Mouse (Mus musculus) megakaryocyte progenitor cell, adult 5-6 weeks (primary cell): Measurements from ENCODE around the gene Neurog3. TPM values are rescaled to one million over a fixed set of nuclear protein-coding genes. Genes with fewer than 3 reads are reported as not detected.

Experiments
- ATAC-seq: replicated peaks from 2 replicates; pipeline ENCODE4 v1.8.0; 2016; ENCODE audit warnings: mild to moderate bottlenecking, moderate TSS enrichment, inconsistent platforms; ENCODE audit not compliant: poor library complexity
- total RNA-seq, 2 experiments: library from RNA; stranded (forward) in 1 of 2; stranded (reverse) in 1 of 2; fragments of 157-497, 149-512 nt in 1 of 2; fragments of 200-1000 nt in 1 of 2; gene quantifications; 2 replicates each; pipeline versions ENCODE4 v1.2.3 to v1.2.4; 2015 to 2017

Gene Neurog3
- total RNA-seq (2015) (not detected in 2 replicates), total RNA-seq (2017) (not detected in 2 replicates)

GRCm38 (mm10) chr10:62132691-62133281, at the start of gene Neurog3:
TSS of gene Neurog3 (plus strand) at chr10:62133090.
- peak; percentile 55 for ATAC-seq

GRCm38 (mm10) chr10:62086044-62086443, 46.8 kb upstream of the Neurog3 start:
- no peak for ATAC-seq

GRCm38 (mm10) chr10:62086826-62087225, 46.1 kb upstream of the Neurog3 start:
- ATAC-seq, result no peak

GRCm38 (mm10) chr10:62088411-62088810, 44.5 kb upstream of the Neurog3 start:
- no peak for ATAC-seq

GRCm38 (mm10) chr10:62089071-62089470, 43.8 kb upstream of the Neurog3 start:
- no peak for ATAC-seq

GRCm38 (mm10) chr10:62089486-62089885, 43.4 kb upstream of the Neurog3 start:
- ATAC-seq, result no peak

- no peak for ATAC-seq
Observed at GRCm38 (mm10) chr10:62093903-62094302, 39.0 kb upstream of the Neurog3 start.

GRCm38 (mm10) chr10:62094401-62094800, 38.5 kb upstream of the Neurog3 start:
- ATAC-seq, result no peak

- ATAC-seq, result no peak
Observed at GRCm38 (mm10) chr10:62099749-62100403, 33.0 kb upstream of the Neurog3 start.

- peak; percentile 83 for ATAC-seq
Observed at GRCm38 (mm10) chr10:62101504-62102439, 31.1 kb upstream of the Neurog3 start.

- ATAC-seq, result peak; percentile 51; the same call in 1 of the 2 replicates
Observed at GRCm38 (mm10) chr10:62104835-62105576, 27.9 kb upstream of the Neurog3 start.

- ATAC-seq, result no peak
Observed at GRCm38 (mm10) chr10:62107048-62107447, 25.8 kb upstream of the Neurog3 start.

GRCm38 (mm10) chr10:62110504-62111206, 22.2 kb upstream of the Neurog3 start:
- peak; percentile 95 for ATAC-seq

GRCm38 (mm10) chr10:62111207-62111576, 21.7 kb upstream of the Neurog3 start:
- no peak for ATAC-seq

GRCm38 (mm10) chr10:62113865-62114647, 18.8 kb upstream of the Neurog3 start:
- no peak for ATAC-seq

GRCm38 (mm10) chr10:62127137-62127536, 5.8 kb upstream of the Neurog3 start:
- ATAC-seq, result no peak

- ATAC-seq, result no peak
Observed at GRCm38 (mm10) chr10:62127711-62128231, 5.1 kb upstream of the Neurog3 start.

GRCm38 (mm10) chr10:62128316-62128951, 4.5 kb upstream of the Neurog3 start:
- no peak for ATAC-seq
